Mouse (Mus musculus): Measurements from ENCODE around the gene Nepro. TPM values are rescaled to one million over a fixed set of nuclear protein-coding genes. Genes with fewer than 3 reads are reported as not detected.

Gene Nepro
- polyA plus RNA-seq, 1 experiment, result 6.3 TPM

DNA sequence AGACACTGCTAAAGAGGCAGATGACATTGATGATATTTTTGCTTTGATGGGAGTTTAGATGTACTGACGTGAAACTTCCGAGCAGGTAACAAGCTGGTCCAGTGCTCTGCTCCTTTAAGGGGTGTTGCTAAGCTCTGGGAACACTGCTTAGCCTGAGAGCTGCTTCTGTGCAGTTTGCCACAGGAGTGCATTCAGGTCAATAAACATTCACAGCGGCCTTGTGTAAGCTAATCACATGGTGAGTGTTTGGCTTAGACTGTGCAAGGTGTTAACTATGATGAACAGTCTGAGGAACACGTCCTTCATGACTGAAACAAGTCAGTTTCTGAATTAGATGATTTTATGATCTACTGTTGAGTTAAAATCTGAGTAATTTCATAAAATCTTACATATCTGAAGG is 12.0 kb downstream of the Nepro start:
- DNase-seq (ENCODE audit: low read depth), result no peak
- TF ChIP-seq POLR2A (IDR thresholded peaks at IDR 0.05; ENCODE audit: borderline replicate concordance, extremely low read depth, insufficient read depth, insufficient read length, poor library complexity, severe bottlenecking), result no peak
- TF ChIP-seq CTCF (IDR thresholded peaks at IDR 0.05; ENCODE audit: borderline replicate concordance, extremely low read depth, insufficient read depth, insufficient read length), result no peak

DNA sequence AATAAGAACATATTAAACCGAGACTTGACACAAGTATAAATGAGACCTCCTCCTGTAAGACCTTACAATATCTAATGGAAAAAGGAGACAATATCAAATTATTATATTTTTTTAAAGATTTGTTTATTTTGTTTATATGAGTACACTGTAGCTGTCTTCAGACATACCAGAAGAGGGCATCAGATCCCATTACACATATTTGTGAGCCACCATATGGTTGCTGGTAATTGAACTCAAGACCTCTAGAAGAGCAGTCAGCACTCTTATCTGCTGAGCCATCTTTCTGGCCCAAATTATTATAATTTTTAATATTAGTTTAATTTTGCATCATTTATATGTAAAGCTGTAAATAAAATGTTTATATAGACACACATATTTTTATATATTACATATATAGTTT is 18.7 kb downstream of the Nepro start:
- DNase-seq (ENCODE audit: low read depth), result no peak
- TF ChIP-seq CTCF (IDR thresholded peaks at IDR 0.05; ENCODE audit: borderline replicate concordance, extremely low read depth, insufficient read depth, insufficient read length) (no peak), POLR2A (IDR thresholded peaks at IDR 0.05; ENCODE audit: borderline replicate concordance, extremely low read depth, insufficient read depth, insufficient read length, poor library complexity, severe bottlenecking) (no peak)

DNA sequence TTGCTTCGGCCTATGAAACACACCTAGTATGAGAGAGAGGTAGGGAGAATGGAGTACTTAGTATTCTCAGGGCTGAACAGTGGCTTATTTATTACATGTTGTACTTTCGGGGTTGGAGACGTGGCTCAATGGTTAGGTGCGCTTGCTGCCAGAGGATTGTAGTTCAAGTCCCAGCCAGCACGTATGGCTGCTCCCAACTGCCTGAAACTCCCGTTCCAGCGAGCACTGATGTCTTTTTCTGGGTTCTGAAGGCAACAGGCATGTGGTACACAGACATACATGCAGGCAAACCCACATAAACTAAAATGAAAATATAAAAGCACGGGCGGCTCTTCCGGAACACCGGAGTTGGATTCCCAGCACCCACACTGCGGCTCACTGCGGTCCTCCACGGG is 21.4 kb downstream of the Nepro start:
- TF ChIP-seq POLR2A (IDR thresholded peaks at IDR 0.05; ENCODE audit: borderline replicate concordance, extremely low read depth, insufficient read depth, insufficient read length, poor library complexity, severe bottlenecking), result no peak
- no peak for TF ChIP-seq CTCF (IDR thresholded peaks at IDR 0.05; ENCODE audit: borderline replicate concordance, extremely low read depth, insufficient read depth, insufficient read length)
- no peak for DNase-seq (ENCODE audit: low read depth)

DNA sequence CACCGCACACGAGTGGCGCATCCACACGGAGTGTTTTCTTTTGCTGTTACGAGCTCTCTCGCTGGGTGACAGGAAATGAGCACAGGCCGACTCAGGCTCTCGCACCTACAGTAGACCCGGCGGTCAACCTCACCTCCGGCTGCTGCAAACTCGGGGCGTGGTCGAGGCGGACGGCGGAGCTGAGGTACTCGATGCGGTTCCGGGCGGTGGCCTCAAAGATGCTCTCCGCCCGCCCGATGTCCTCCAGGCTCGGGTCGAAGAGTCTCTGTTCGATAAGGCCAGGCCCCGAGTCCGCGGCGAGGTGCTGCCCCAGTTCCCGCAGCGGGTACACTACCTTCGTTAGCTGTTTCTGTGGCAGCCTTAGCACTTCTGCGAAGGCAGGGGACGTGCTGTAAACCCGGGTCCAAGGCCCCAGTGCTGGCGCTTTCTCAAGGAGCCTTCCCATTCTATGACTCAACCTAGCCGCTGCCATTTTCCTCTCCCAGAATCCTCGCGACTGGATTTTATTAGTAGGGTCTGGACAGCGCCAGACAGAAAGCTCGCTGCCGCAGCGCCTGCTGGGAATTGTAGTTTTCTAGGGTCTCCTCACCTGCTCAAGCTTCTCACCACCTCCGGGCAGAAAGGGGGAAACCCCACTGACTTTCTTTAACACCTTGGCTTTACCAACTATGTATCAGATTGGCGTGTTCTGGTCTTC is 21.9 kb downstream of the Nepro start, which contains the start of gene Gtpbp8:
Gene Gtpbp8 (minus strand): TSS at position 498 of the 697 bp plus-strand sequence.
- no peak for TF ChIP-seq CTCF (IDR thresholded peaks at IDR 0.05; ENCODE audit: borderline replicate concordance, extremely low read depth, insufficient read depth, insufficient read length)
- TF ChIP-seq POLR2A (IDR thresholded peaks at IDR 0.05; ENCODE audit: borderline replicate concordance, extremely low read depth, insufficient read depth, insufficient read length, poor library complexity, severe bottlenecking), result peak; percentile 54; the same call in 1 of the 2 replicates
- peak; percentile 95 for DNase-seq (ENCODE audit: low read depth)

DNA sequence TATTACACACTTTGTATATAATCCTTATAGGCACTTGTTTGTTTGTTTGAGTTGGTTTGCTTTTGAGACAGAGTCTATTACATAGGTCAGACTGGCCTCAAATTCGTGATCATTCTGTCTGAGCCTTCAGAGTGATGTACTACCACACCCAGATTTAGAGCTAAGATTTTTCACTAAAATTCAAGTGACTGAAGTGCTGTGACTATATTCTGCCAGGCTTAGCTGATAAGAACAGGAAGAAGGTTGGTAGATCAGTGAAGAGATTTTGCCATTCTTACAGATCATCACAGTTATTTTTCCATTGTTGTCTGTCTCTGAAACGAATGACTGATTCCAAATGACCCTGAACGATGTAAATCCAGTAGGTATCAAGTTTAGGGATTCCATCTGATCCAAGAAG is 23.9 kb downstream of the Nepro start:
- TF ChIP-seq CTCF (IDR thresholded peaks at IDR 0.05; ENCODE audit: borderline replicate concordance, extremely low read depth, insufficient read depth, insufficient read length), result no peak
- TF ChIP-seq POLR2A (IDR thresholded peaks at IDR 0.05; ENCODE audit: borderline replicate concordance, extremely low read depth, insufficient read depth, insufficient read length, poor library complexity, severe bottlenecking), result no peak
- DNase-seq (ENCODE audit: low read depth), result no peak

DNA sequence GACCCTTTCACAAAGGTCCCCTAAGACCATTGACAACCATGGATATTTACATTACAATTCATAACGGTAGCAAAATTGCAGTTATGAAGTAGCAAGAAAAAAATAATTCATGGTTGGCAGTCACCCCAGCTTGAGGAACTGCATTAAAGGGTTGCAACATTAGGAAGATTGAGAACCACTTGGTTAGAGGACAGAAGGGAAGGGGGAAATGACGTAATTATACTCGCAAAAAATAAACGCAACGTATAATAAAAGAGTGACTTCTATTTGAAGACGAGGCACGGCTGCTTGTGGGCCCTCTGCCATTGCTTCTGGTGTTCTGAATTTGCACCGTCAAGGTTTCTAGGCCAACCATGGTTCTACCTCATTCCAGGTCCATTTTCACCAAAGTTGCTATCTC is 33.6 kb downstream of the Nepro start:
- TF ChIP-seq POLR2A (IDR thresholded peaks at IDR 0.05; ENCODE audit: borderline replicate concordance, extremely low read depth, insufficient read depth, insufficient read length, poor library complexity, severe bottlenecking) (no peak), CTCF (IDR thresholded peaks at IDR 0.05; ENCODE audit: borderline replicate concordance, extremely low read depth, insufficient read depth, insufficient read length) (no peak)
- no peak for DNase-seq (ENCODE audit: low read depth)

DNA sequence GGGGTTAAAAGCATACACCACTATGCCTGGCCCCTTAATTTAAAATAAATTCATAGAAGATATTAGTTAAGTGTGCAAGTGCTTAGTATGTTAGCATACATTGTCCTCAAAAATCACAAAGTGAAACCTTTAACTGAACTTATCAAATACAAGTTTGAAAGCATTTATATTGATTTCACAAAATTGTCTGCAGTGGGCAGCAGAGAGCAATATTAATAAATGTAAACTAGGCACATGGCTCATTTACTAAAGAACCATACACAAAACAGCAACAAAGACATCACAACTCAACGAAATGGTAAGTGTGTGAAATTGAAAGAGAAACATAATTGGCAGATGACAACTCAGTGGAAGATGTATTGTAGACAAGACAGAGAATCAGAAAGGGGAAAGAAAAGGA is 37.7 kb downstream of the Nepro start:
- DNase-seq (ENCODE audit: low read depth), result no peak
- TF ChIP-seq POLR2A (IDR thresholded peaks at IDR 0.05; ENCODE audit: borderline replicate concordance, extremely low read depth, insufficient read depth, insufficient read length, poor library complexity, severe bottlenecking) (no peak), CTCF (IDR thresholded peaks at IDR 0.05; ENCODE audit: borderline replicate concordance, extremely low read depth, insufficient read depth, insufficient read length) (no peak)

DNA sequence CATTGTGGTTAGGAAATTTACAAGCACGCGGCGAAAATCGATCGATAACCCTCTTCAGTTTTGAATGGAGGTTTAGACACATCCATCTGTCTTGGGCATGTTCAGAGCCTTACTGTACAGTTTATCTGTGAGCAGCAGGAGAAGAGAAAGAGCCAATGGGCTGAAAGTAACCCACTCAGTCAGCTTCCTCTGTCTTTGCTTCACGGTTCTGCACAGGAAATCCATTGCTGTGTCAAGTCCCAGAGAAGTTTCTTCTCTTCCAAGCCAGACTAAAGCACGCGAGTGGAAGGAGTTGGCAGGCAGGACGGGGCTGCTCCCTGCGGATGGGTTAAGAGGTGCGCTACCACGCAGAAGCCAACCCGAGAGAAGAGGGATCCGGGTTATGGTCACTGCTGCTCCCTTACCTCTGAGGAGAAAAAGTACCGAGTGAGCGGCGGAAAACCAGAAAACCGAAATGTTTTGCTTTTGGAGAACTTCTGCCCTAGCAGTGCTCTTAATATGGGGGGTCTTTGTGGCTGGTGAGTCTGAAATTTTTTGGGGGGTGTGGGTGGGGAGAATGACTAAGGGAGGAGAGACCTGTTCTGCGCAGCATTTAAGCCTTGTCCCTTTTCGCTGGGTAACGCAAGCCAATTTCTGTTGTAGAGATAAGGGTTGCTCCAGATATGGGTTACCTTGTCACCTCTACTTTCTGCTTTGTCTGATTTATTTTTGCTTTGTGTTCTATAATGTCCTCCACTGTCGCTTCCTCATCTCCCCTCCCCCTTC is 41.6 kb downstream of the Nepro start, which contains the start of gene Cd200r1:
Gene Cd200r1 (plus strand): TSS at position 182 of the 765 bp plus-strand sequence.
- no peak for DNase-seq (ENCODE audit: low read depth)
- TF ChIP-seq CTCF (IDR thresholded peaks at IDR 0.05; ENCODE audit: borderline replicate concordance, extremely low read depth, insufficient read depth, insufficient read length), result no peak
- TF ChIP-seq POLR2A (IDR thresholded peaks at IDR 0.05; ENCODE audit: borderline replicate concordance, extremely low read depth, insufficient read depth, insufficient read length, poor library complexity, severe bottlenecking), result no peak

DNA sequence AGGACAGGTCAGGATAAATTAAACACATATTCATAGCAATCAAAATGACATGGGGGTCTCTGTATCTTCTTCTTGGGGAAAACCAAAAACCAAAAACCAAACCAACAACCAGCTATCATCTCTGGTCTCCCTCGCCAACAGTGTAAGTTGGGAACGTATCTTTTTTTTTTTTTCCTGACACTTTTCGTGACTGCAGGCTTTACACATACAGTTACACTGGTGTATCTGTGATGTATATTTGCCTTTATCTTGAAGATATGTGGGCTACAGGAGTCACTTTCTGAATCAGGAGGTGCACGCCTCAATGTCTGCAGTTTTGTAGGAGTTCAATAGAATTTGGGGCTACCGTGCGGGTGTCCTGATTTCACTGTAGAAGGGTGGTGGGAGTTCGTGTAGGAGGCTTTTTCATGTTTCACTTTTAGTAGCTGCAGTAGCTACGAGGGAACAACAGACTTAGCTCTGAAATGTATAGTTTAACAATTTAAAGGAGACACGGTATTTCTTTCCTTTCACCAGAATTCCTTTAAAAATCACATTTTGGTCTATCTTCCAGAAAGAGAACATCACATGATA is 42.3 kb downstream of the Nepro start:
- DNase-seq (ENCODE audit: low read depth), result no peak
- TF ChIP-seq CTCF (IDR thresholded peaks at IDR 0.05; ENCODE audit: borderline replicate concordance, extremely low read depth, insufficient read depth, insufficient read length) (no peak), POLR2A (IDR thresholded peaks at IDR 0.05; ENCODE audit: borderline replicate concordance, extremely low read depth, insufficient read depth, insufficient read length, poor library complexity, severe bottlenecking) (no peak)

DNA sequence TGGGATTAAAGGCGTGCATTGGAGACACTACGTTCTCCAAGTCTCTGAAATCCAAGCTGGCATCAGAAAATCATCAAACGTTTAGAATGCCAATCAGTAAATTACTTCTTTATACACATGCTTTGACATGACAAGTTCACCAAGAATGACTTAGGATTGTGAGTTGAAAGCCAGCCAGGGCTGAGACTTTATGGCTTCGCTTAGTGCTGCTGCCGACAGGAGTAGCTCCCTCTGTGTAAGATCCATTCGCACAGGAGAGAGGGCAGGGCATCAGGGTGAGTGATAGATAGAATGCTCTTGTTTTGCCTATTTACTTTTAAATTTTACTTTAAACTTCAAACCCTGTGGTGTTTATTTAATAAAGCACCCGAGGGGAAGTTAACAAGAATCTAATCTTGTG is 43.4 kb downstream of the Nepro start:
- DNase-seq (ENCODE audit: low read depth), result no peak
- TF ChIP-seq POLR2A (IDR thresholded peaks at IDR 0.05; ENCODE audit: borderline replicate concordance, extremely low read depth, insufficient read depth, insufficient read length, poor library complexity, severe bottlenecking), result no peak
- no peak for TF ChIP-seq CTCF (IDR thresholded peaks at IDR 0.05; ENCODE audit: borderline replicate concordance, extremely low read depth, insufficient read depth, insufficient read length)

DNA sequence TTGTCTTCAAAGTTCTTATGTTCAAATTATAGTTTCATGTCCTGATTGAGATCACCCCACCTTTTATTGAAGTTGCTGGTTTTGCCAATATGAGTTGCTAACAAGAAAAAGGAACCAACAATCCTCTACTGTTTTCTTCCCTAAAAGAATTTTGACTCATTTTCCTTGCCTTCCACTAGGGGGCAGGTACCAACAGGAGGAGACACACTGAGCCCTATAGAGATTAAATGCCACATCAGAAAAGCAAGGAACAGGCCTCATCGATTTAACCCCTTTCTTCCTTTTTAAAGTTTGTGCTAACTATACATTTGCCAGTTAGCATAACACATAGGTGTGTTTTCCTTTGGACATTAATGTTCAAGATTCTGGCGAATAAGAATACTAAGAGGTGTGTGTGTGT is 43.9 kb downstream of the Nepro start:
- TF ChIP-seq POLR2A (IDR thresholded peaks at IDR 0.05; ENCODE audit: borderline replicate concordance, extremely low read depth, insufficient read depth, insufficient read length, poor library complexity, severe bottlenecking) (no peak), CTCF (IDR thresholded peaks at IDR 0.05; ENCODE audit: borderline replicate concordance, extremely low read depth, insufficient read depth, insufficient read length) (peak; percentile 62; the same call in 1 of the 2 replicates)
- peak; percentile 61 for DNase-seq (ENCODE audit: low read depth)

Data from brain, embryonic 14.5 days (tissue).